Mouse (Mus musculus) adrenal gland, postnatal 14 days (tissue): ENCODE results near the gene Bicral. TPM values are rescaled to one million over a fixed set of nuclear protein-coding genes. Genes with fewer than 3 reads are reported as not detected.
"Not testable (repeated sequence)": the region's sequence is repeated elsewhere in the genome, so short reads cannot be mapped to it uniquely, and the experiment has no call there.

Experiments used
- DNase-seq: peaks from one replicate; pipeline ENCODE4 v3.0.0; 2021; ENCODE audit warnings: mixed read lengths
- total RNA-seq: library from RNA; stranded (reverse); gene quantifications from 2 replicates; pipeline ENCODE4 v1.2.3, GENCODE M21; 2021

Gene Bicral
- total RNA-seq, 1 experiment from 2014 or later, result 19.4 TPM

DNA sequence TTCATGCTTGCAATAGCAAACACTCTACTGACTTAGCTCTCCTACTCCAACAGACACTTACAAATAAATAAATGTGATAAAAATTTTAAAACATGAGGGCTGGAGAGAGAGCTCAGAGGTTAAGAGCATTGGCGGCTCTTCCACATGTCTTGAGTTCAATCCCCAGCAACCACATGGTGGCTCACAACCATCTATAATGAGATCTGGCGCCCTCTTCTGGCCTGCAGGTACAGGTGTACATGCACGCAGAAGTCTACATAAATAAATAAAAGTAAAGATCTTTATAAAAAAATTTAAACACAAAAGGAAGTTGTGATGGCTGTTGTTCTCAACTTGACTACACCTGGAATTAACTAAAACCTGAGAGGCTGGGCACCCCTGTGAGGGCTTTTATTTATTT, 17.3 kb upstream of the Bicral start:
- no peak for DNase-seq

DNA sequence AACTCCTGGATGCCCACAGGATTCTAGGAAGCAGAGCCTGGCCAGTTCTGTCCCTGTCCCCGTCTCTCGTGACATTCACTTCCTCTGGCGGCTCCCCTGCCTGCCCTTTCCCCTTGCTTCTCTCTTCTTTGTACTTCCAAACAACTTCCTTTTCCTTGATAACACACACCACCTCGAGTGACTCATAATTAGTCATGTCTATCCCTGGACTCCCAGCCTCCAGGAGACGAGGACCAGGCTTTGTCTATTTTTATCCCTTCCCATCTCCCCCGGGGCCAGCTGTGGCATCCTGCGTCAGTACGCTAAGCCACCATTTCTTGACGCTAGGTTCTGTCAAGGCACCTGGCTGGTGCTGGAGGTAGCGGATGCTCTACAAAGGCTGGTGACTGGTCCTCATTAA, 15.9 kb upstream of the Bicral start:
- DNase-seq, result peak; percentile 76

DNA sequence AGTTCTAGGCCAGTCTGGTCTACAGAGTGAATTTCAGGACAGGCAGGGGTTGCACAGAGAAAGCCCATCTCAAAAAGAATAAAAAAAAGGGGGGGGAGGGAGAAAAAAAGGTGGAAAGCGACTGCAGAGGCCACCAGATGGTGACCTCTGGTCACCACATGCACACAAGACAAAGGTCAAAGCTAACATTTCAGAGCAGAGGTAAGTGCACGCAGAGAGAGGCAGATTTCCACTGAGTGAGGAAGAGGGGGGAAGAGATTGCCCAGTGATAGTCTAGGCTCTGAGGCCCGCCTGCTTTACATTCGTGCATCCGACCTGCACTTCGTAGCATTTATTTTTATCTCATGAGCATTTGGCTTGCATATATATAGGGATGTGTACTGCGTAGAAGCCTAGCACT, 14.5 kb upstream of the Bicral start:
- no peak for DNase-seq

DNA sequence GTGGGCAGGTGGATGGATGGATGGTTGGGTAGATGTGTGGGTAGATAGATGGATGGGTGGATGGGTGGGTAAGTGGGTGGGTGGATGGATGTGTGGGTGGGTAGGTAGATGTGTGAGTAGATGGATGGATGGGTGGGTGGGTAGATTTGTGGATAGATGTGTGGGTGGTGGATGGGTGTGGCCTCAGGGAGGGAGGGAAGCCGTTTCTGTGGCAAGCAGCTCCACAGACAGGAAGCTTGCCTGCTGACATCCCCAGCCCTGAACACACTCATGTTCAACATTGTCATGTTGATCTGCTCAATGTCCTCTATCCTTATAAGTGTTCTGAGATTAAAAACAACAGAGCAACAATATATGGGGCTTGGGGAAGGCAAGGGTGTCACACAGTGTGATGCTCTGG, 12.6 kb upstream of the Bicral start:
- no peak for DNase-seq

DNA sequence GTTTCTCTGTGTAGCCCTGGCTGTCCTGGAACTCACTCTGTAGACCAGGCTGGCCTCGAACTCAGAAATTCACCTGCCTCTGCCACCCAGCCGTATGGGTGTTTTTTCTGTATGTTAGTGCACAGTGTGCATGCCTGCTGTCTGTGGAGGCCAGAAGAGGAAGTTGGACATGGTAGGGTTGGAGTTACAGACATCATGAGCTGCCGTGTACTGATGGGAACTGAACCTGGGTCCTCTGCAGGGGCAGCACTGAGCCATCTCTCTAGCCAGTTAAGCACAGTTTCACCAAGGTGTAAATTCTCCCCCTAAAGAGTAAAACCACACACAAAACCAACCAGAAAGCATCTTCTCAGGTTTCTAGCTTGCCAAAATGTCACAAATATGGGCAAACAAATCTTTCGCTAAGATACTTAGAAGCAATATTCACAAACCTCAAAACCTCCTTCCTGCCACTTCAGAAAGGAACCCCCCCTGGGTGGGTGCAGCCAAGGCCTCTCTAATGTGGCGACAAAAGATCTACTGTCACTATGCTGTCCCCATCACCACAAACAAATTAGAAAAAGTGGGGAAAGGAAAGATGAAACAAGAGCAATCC, 12.0 kb upstream of the Bicral start:
- DNase-seq, result no peak

DNA sequence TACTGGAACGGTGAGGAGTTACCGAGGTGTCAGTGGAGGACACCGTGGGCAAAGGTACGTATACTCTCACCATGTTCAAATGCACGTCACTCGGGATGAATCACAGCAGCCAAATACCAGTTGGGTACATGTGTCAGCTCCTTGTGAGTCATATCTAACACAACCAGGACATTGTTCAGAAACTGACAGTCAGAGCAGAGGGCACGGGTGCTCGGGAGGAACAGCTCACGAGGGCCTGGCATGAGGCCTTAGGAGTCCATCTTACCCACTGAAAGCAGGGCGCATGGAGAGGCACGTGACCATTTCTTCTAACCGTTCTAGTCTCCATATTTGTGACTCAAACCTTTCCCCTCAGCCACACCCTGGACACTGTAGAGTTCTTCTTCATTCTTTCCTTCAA, 8.6 kb upstream of the Bicral start:
- peak; percentile 78 for DNase-seq

DNA sequence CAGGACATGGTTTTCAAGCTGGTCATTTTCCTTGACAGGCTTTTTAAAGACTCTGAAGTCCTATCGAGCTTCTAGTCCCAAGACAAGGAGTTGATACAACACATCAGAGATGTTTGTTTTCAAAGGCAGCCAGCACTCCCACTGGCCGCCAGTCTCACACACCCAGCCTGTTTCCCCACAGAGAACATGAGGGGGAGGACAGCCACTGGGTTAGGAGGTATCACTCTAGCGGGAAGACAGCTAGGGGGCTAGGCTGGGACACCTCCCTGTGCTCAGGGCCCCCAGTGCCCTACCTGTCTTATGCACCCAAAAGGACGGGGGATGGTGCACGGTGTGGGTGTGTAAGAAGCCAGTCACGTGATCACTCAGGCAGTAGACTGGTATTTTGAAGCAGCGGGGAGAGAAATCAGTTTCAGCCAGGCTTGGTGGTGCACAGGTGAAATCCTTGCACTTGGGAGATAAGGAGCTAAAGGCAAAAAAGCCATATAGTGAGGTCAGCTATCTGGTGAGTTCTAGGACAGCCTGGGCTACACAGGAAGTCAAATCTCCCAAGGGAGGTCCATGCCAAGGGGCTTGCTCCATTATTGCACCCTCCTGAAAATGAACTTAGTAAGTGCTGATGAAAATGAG, 6.4 kb upstream of the Bicral start:
- DNase-seq, result no peak

DNA sequence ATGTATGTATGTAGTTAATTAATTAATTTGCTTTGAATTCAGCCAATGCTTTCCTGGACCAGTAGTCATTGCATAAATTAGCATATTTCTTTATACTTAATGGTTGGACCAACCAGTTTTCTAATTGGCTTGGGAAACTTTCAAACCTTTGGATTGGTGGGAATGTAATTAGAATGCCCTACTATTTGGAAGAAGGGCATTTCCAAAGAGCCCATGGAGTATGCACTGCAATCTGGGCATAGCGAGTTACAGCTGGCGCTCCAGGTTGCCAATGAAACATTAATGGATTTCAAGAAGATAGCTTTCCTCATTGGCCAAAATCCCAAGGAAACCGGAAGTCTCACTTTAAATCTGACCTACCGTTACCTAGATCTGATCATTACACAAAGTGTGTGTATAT, 1.8 kb upstream of the Bicral start:
- no peak for DNase-seq

DNA sequence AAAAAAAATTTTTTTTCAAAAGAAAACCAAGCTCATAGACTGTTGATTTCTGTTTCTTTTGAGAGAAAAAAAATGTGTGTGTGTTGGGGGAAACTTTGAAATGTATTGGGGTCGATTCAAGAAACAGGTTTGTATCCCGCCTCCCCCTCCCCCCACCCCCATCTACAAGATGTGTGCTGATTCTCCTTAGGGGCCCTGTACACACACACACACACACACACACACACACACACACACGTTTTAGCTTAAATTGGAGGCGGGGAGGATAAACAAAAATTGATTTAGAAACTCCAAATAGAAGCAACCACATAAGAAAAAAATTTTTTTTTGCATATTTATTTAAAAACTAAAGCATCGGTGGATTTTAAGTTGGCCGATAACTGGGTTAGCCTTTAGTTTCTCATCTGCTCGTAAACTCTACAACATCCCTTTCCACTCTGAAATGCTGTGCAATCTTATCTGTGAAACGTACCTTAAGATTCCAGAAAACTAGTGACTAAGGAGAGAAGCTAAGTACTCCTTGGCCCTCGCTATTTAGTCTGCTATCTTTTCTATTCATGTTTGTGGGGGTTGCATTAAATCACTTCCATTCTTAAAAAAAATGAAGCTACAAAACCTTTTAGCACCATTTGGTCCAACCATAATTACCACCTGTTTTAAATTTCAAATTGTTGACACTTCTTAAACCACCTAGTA, 615 bp upstream of the Bicral start:
- no peak for DNase-seq

DNA sequence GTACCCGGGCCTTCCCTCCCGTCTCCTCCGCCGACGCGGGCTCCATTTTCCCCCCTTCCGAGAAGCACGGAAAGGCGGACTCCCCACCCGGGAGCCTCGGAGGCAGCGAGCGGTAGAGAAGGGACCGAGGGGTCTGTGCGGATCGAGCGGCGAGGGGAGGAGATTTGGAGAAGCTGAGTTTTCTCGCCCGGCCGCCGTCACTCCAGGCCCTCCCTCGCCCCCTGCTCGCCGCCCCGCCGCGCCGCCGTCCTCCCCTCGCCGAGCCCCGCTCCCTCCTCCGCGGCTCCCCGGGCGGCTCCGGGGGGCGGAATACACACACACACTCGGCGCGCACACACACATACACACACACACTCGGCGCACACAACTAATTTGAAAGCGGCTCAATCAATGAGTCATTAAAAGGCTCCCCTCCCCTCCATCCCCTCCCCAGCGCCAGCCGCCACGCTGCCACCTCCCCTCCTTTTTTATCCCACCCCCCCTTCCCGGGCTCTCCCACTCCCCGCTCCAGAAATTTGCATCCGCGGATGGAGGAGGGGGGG, 850 bp downstream of the Bicral start:
- peak; percentile 93 for DNase-seq

DNA sequence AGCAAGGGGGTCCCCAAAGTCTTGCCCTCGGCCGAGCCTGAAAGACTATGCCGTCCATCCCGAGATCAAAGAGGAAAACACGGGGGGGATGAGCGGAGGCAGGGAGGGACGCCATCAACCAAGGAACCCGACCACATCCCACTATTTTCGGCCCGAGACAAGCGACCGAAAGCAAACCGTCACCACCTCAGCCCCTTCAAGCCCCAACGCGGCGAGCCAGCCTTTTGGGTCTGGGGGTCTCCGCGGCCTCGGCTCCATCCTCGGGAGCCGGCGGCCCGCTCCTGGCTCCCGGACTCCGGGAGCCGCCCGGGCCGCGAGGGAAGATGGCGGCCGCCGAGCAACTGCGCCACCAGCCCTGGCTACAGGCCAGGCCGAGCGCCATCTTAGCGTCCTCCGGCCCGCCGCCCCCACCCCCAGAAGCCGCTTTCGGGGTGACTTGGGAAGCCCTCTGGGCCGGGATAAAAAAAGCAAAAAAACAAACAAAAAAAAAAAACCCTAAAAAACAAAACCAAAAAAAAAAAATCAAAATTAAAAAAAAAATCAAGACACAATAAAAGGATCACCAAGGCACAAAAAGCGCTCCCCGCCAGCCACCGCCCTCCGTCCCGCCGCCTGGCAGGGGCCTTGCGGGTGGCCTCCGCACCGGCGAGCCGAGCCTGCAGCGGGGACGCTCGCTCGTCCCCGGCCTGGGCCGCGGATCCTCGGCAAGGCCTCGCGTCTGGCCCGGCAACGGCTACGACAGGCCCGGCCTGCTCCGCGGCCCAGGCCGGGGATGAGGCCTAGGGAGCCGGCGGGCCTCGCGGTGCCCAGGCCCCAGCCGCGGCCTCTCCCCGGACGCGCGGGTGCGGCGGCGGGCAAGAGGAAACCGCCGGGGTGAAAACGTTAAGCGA, 1.6 kb downstream of the Bicral start:
- peak; percentile 91 for DNase-seq

DNA sequence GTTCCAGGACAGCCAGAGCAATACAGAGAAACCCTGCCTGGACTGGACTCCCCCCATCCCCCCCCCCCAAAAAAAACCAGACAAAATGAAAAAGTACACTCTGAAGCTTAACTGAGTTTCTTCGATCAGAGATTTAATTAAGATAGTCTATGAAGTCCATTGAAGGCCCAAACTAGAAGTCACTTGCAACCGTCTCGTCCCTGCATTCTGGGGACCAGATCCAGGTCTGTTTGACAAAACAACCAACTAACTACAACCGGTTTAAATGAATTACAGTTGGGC, 2.2 kb downstream of the Bicral start:
- no peak for DNase-seq

DNA sequence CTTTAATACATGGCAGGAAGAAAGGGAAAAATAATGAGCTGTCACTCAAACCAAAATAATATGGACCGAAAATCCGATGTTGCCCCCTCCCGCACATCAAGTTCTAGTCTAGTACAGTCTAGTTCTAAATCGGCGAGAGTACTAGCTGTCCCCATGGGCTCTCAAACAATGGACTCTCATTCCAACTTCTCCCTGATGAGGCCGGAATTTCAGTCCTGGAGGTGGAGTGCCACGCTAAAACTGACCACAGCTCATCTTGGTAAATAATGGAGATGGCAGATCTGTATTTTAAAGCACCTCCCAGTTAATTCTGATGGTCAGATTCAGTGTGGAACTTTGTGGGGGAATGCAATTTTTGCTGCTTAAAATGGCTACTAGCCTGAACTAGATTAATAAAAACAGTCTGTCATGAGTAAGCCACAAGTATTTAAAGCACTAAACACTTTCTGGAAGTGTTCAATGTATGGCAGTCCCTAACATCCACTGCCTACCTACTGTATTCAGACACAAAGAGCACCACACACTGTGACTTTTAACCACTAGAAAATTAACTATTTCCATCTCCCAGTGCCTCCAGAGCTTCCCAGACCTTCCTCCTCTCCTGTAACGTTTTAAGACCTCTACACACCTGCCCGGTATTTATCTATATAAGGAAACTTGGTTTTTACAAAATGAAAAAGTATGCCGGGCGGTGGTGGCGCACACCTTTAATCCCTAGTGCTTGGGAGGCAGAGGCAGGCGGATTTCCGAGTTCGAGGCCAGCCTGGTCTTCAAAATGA, 2.8 kb downstream of the Bicral start:
- peak; percentile 48 for DNase-seq

DNA sequence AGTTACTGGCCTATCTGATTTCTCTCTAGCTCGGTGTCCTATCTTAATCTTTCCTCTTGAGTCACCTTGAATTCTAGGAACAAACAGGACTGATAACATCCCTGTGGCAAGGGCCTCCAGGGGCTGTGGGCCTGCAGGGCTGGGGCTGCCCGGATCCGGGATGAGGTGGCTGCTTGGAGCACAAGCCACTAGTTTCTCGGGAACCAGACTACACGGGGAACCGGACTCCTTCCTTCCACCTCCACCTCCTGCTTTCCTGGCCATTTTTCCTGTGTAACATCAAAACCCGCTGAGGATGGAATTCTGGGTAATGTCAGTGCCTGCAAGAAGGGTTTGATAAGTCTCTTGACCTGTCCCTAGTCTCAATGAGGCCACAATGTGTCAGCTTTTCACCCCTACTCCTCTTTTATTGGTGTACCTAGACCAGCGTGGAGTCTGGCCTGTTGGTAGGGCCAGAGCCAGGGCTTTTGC, 3.6 kb downstream of the Bicral start:
- DNase-seq, result peak; percentile 61

DNA sequence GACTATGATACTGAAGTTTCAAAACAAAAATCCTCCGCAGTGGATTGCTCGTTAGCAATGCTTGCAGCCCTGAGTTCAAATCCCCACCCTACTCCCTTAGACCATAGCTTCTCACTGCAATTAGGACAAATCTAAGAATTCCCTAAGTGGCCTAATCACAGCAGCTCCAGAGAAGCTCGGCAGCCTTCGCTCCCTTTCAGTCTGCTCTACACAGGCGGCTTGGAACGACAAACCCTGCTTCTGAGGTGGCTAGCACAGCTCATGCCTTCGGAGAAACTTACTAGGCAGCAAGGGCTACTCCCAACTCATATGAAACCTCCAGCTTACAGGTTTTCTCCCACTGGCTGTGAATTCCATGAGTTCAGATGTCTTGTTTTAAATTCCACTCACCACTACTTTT, 4.2 kb downstream of the Bicral start:
- DNase-seq, result no peak

DNA sequence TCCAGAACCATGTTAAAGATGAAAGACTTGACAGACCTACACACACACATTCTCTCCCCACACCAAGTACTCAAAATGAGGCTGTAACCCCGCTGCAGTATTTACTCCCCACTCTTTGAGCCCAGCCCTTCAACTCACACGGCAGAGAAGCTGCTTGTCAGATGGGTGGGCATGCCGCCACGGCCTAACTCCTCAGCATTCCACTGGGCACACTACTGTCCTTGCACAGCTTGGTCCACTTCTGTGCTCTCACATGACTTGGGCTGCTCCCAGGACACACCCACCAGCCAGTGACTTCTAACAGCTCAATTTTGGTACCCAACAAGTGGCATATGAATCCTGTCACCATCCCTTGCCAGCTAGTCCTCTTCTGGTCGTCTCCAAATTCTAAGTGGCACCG, 5.0 kb downstream of the Bicral start:
- peak; percentile 80 for DNase-seq

DNA sequence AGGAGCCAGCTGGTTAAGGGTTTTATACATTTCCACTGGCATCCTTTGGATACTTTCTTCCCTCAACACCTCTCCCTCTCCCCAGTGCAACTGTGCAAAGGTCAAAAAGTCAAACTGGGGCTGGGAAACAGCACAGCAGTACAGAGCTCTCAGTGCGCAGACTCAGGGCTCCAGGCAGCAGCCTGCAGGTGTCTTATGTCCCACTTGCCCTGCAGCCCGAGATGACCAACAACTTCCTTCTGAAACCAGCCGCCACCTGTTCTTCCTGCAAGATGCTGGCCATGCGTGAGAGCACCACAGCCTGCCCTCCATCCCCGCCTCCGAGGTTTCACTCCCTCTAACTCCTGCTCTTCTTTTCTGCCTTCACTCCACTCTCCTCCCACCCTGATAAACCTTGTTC, 5.6 kb downstream of the Bicral start:
- no peak for DNase-seq

DNA sequence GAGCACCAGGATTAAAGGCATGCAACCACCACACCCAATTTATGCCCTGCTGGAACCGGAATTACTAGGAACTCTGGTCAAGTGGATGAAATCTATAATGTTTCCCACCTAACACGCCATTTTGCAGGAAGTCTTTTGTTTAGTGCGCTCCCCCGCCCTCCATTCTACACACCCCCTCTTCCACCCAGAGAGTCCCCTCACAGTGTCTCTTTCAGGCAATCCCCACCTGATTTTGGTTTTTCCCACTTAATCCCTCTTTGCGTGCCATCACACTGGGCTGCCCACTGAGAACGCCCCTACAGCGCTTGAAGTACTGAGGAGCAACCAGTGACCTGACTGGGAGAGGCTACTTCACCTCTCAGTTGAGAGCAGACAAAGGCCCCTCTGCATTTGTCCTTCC, 11.1 kb downstream of the Bicral start:
- DNase-seq, result no peak

DNA sequence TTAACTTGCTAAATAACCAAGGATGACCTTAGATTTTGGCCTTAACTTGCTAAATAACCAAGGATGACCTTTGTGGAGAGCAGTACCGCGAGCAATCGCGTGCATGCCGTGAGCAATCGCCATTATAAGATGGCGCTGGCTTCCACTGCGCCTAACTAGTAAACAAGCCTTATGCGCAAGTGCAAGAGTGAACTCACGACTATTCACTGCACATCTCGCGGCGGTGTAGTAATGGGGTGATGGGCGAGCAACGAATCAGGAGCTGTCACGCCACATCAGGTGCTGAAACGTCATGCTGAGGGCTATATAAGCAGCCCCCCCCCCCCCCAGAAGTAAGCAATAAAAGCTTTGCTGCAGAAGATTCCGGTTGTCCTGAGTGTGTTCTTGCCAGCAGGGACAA, 11.7 kb downstream of the Bicral start:
- not testable (repeated sequence) for DNase-seq

DNA sequence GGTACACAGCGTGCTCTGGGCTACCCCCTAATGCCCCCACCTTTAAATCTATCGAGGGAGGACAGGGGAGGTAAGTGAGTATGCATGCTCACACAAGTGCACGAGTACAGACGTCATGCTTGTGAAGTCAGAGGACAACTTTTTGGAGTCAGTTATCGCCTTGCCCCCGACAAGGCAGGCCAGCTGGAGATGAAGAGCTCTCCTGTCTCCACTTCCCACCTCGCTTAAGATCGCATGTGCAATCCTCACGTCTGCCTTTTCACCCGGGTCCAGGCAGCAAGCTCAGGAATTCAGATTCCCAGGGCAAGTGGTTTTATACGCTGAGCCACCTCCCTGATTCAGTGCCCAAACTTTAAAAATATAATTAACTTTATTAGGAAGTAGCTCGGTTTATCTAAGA, 13.0 kb downstream of the Bicral start:
- no peak for DNase-seq

DNA sequence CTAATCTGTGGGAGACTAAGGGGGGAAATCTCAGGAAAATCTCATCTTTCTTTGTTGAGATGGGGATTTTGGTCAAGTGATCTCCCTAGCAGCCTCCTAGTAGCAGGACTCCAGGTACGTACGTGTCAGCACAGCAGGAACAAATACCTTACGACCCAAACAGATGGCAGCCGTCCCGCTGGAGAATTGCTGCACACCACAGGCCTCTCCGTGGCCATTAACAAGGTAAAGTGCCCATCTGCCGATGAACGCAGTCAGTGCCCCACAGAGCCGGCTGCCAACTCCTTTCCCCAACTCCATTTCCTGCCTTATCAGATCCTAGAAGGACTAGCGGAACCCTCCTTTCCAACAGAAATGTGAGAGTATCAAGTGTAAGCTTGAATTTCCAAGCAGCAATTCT, 13.5 kb downstream of the Bicral start:
- no peak for DNase-seq

DNA sequence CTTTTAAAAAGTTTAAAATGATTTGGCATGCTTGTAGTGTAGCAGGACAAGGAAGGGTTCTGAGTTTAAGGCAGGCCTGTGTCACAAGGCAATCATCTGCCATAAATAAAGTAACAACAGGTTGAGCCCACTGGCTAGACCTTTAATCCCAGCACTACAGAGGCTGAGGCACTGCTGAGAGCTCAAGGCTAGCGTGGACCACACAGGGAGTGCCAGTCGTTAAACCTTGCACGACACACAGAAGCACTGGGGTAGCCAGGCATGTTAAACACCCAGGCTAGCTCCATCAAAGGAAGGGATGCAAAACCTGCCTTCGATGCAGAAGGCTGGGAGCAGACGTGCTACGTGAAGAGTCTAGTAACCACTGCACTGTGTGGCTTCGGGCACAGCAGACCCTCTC, 14.6 kb downstream of the Bicral start:
- no peak for DNase-seq
